Mouse (Mus musculus): ENCODE results near the gene Dnah1.

Gene Dnah1

GRCm38 (mm10) chr14:31326770-31327169 is 3.1 kb upstream of the Dnah1 start:
- Histone ChIP-seq H3K4me3 (replicated peaks; ENCODE audit: low read length) (no peak overlapping the region), H3K36me3 (ENCODE audit: insufficient read depth, low read length) (no peaks in the 10 kb centered on the region), H3K9me3 (ENCODE audit: low read length) (no peaks in the 10 kb centered on the region), H3K27me3 (ENCODE audit: insufficient read depth, low read length) (peaks cover 20% of the 10 kb centered on the region; the same call in 1 of the 2 replicates), H3K4me1 (replicated peaks; ENCODE audit: low read depth, low read length) (peaks cover 24% of the 10 kb centered on the region)
- TF ChIP-seq POU5F1 (IDR thresholded peaks at IDR 0.05; ENCODE audit: borderline replicate concordance, low read length) (no peak), CTCF (conservative IDR thresholded peaks at IDR 0.05; ENCODE audit: low read length) (no peak), NANOG (IDR thresholded peaks at IDR 0.05; ENCODE audit: borderline replicate concordance, low read length) (no peak)

GRCm38 (mm10) chr14:31325551-31325950 is 1.9 kb upstream of the Dnah1 start:
- peaks cover 24% of the 10 kb centered on the region for H3K4me1 ChIP-seq (replicated peaks; ENCODE audit: low read depth, low read length)
- no peak for TF ChIP-seq POU5F1 (IDR thresholded peaks at IDR 0.05; ENCODE audit: borderline replicate concordance, low read length)
- TF ChIP-seq NANOG (IDR thresholded peaks at IDR 0.05; ENCODE audit: borderline replicate concordance, low read length) = no peak
- TF ChIP-seq CTCF (conservative IDR thresholded peaks at IDR 0.05; ENCODE audit: low read length) = no peak
- no peak overlapping the region for H3K4me3 ChIP-seq (replicated peaks; ENCODE audit: low read length)
- H3K36me3 ChIP-seq (ENCODE audit: insufficient read depth, low read length) = no peaks in the 10 kb centered on the region
- no peaks in the 10 kb centered on the region for H3K9me3 ChIP-seq (ENCODE audit: low read length)
- peaks cover 19% of the 10 kb centered on the region; the same call in 1 of the 2 replicates for H3K27me3 ChIP-seq (ENCODE audit: insufficient read depth, low read length)

- H3K4me3 ChIP-seq (replicated peaks; ENCODE audit: low read length) = 0 out of 2 replicates have a peak overlapping the region, but pooled peaks have one; percentile 58
- no peak for TF ChIP-seq NANOG (IDR thresholded peaks at IDR 0.05; ENCODE audit: borderline replicate concordance, low read length)
- TF ChIP-seq CTCF (conservative IDR thresholded peaks at IDR 0.05; ENCODE audit: low read length) = peak; percentile 67
- no peak for TF ChIP-seq POU5F1 (IDR thresholded peaks at IDR 0.05; ENCODE audit: borderline replicate concordance, low read length)
- H3K4me1 ChIP-seq (replicated peaks; ENCODE audit: low read depth, low read length) = peaks cover 24% of the 10 kb centered on the region
- no peaks in the 10 kb centered on the region for H3K36me3 ChIP-seq (ENCODE audit: insufficient read depth, low read length)
- H3K27me3 ChIP-seq (ENCODE audit: insufficient read depth, low read length) = peaks cover 25% of the 10 kb centered on the region; the same call in 1 of the 2 replicates
- no peaks in the 10 kb centered on the region for H3K9me3 ChIP-seq (ENCODE audit: low read length)
These were observed 1.2 kb upstream of the Dnah1 start for GRCm38 (mm10) chr14:31324851-31325250.

DNA sequence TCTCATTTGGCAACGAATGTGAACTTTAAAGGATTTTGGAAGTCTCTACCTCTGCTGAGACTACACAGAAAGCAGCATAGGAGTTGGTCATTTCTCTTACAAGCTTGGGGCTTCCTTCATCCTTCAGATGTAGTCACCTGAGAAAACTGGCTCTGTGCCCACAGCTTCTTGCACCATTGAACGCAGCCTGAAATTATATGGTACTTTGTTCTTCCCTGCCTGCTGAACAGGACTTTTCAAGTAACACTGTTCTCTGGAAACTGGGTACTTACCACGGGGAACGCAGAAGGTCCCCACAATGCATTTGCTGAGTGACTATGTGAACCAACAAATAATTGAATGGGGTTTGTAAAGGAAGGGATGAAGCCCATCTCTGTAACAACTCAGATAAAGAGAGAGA is 507 bp downstream of the Dnah1 start:
- TF ChIP-seq POU5F1 (IDR thresholded peaks at IDR 0.05; ENCODE audit: borderline replicate concordance, low read length) (no peak), NANOG (IDR thresholded peaks at IDR 0.05; ENCODE audit: borderline replicate concordance, low read length) (no peak), CTCF (conservative IDR thresholded peaks at IDR 0.05; ENCODE audit: low read length) (no peak)
- H3K4me1 ChIP-seq (replicated peaks; ENCODE audit: low read depth, low read length) = peaks cover 24% of the 10 kb centered on the region
- H3K36me3 ChIP-seq (ENCODE audit: insufficient read depth, low read length) = no peaks in the 10 kb centered on the region

DNA sequence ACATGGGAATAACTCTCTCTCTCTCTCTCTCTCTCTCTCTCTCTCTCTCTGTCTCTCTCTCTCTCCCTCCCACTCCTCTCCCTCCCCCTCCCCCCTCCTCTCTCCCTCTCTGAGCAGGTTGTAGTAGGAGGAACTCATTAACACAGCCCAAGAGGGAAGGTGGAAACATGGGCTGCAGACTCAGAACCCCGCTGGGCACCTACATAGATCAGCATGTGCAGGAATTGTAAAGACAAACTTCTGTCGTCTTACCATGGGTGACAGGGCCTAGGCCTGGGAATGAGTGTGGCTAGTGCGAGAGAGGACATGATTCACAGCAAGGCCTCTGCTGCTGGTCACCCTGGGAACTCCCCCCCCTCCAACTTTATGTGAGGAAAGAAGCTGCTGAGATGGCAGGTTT is 1.5 kb downstream of the Dnah1 start:
- Histone ChIP-seq H3K4me1 (replicated peaks; ENCODE audit: low read depth, low read length) (peaks cover 22% of the 10 kb centered on the region), H3K4me3 (replicated peaks; ENCODE audit: low read length) (no peak overlapping the region), H3K27me3 (ENCODE audit: insufficient read depth, low read length) (peaks cover 25% of the 10 kb centered on the region; the same call in 1 of the 2 replicates), H3K9me3 (ENCODE audit: low read length) (no peaks in the 10 kb centered on the region), H3K36me3 (ENCODE audit: insufficient read depth, low read length) (no peaks in the 10 kb centered on the region)
- no peak for TF ChIP-seq POU5F1 (IDR thresholded peaks at IDR 0.05; ENCODE audit: borderline replicate concordance, low read length)
- TF ChIP-seq NANOG (IDR thresholded peaks at IDR 0.05; ENCODE audit: borderline replicate concordance, low read length) = no peak

More for the DNA sequence above, 507 bp downstream of the Dnah1 start:
- peak overlapping the region; percentile 58; the same call in 1 of the 2 replicates for H3K4me3 ChIP-seq (replicated peaks; ENCODE audit: low read length)
- no peaks in the 10 kb centered on the region for H3K9me3 ChIP-seq (ENCODE audit: low read length)
- peaks cover 25% of the 10 kb centered on the region; the same call in 1 of the 2 replicates for H3K27me3 ChIP-seq (ENCODE audit: insufficient read depth, low read length)

DNA sequence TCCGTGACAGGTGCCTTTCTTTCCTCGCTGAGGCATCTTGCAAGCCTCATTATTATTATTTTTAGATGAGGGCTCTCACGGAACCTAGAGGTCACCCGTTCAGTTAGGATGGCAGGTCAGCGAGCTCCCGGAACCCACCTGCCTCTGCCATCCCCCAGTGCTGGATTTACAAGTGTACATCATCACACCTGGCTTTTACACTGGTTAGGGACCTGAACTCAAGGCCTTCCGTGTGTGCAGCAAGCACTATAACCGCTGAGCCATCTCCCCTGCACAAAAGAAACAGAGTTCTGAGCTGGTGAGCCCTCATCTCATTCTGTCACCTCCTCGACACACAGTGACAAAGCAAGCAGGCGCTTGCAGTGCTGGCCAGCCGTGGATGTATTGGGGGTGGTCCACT is 2.5 kb downstream of the Dnah1 start:
- Histone ChIP-seq H3K27me3 (ENCODE audit: insufficient read depth, low read length) (peaks cover 25% of the 10 kb centered on the region; the same call in 1 of the 2 replicates), H3K4me1 (replicated peaks; ENCODE audit: low read depth, low read length) (peaks cover 20% of the 10 kb centered on the region), H3K4me3 (replicated peaks; ENCODE audit: low read length) (no peak overlapping the region), H3K9me3 (ENCODE audit: low read length) (no peaks in the 10 kb centered on the region), H3K36me3 (ENCODE audit: insufficient read depth, low read length) (no peaks in the 10 kb centered on the region)
- TF ChIP-seq CTCF (conservative IDR thresholded peaks at IDR 0.05; ENCODE audit: low read length) (no peak), NANOG (IDR thresholded peaks at IDR 0.05; ENCODE audit: borderline replicate concordance, low read length) (no peak), POU5F1 (IDR thresholded peaks at IDR 0.05; ENCODE audit: borderline replicate concordance, low read length) (no peak)

DNA sequence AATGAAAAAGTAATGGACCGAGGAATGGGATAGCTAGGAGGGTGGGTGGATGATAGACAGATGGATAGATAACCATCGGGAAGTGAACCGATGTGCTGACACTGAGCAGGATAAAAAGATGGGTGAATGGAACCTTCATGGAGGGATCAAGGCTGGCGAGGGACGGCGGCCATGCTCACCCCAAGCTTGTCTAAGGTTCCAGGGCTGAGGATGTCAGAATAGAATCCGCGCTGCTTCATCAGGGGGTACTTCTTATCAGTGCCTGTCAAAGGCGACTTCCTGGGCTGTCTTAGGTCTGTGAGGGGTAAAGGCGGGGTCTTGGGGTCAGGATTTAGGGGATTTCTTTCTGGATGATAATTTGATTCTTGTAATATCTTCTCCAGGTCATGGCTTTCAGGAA is 4.2 kb downstream of the Dnah1 start:
- no peak for TF ChIP-seq CTCF (conservative IDR thresholded peaks at IDR 0.05; ENCODE audit: low read length)
- TF ChIP-seq POU5F1 (IDR thresholded peaks at IDR 0.05; ENCODE audit: borderline replicate concordance, low read length) = no peak
- TF ChIP-seq NANOG (IDR thresholded peaks at IDR 0.05; ENCODE audit: borderline replicate concordance, low read length) = no peak
- H3K9me3 ChIP-seq (ENCODE audit: low read length) = no peaks in the 10 kb centered on the region
- peaks cover 25% of the 10 kb centered on the region; the same call in 1 of the 2 replicates for H3K27me3 ChIP-seq (ENCODE audit: insufficient read depth, low read length)
- H3K36me3 ChIP-seq (ENCODE audit: insufficient read depth, low read length) = no peaks in the 10 kb centered on the region
- no peak overlapping the region for H3K4me3 ChIP-seq (replicated peaks; ENCODE audit: low read length)
- H3K4me1 ChIP-seq (replicated peaks; ENCODE audit: low read depth, low read length) = peaks cover 19% of the 10 kb centered on the region

DNA sequence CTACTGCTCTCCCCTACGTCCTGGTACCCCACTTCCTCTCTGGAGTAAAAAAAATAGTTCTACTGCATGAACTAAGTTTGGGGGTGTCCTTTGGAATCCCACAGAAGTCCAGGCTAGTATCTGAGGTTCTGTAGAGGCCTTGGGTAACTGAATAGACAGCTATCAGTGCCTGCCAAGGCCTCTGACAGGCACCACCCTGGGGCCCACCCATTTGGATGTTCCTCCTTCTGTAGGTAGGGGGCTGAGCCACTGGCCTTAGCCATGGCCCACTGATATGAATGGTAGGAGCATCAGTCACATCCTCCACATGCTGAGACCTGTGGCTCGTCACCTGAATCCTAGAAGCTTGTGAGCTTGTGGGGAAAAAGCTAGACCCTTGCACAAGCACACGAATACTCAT is 5.9 kb downstream of the Dnah1 start:
- H3K4me1 ChIP-seq (replicated peaks; ENCODE audit: low read depth, low read length) = peaks cover 5% of the 10 kb centered on the region; the same call in 1 of the 2 replicates
- peaks cover 12% of the 10 kb centered on the region; the same call in 1 of the 2 replicates for H3K27me3 ChIP-seq (ENCODE audit: insufficient read depth, low read length)
- H3K4me3 ChIP-seq (replicated peaks; ENCODE audit: low read length) = no peak overlapping the region
- no peaks in the 10 kb centered on the region for H3K9me3 ChIP-seq (ENCODE audit: low read length)
- TF ChIP-seq CTCF (conservative IDR thresholded peaks at IDR 0.05; ENCODE audit: low read length) (no peak), NANOG (IDR thresholded peaks at IDR 0.05; ENCODE audit: borderline replicate concordance, low read length) (no peak), POU5F1 (IDR thresholded peaks at IDR 0.05; ENCODE audit: borderline replicate concordance, low read length) (no peak)
- no peaks in the 10 kb centered on the region for H3K36me3 ChIP-seq (ENCODE audit: insufficient read depth, low read length)

DNA sequence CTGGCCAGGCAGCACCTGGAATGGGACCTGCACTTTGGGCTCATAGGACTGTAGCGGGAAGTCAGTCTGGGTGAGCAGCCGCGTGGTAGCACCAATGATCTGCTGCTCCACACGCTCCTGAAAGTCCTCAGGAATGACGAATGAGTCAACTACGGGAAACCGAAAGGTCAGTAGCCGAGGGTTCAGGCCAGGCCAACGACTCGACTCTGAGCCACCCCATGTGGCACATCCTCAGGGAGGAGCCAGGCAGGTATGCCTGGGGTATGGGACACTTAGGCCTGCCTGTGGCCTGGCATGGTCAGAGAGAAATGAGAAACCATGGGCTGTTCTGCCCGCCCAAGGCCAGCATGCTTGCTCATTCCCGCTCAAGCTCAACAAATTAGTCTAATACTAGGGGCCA is 7.1 kb downstream of the Dnah1 start:
- Histone ChIP-seq H3K9me3 (ENCODE audit: low read length) (no peaks in the 10 kb centered on the region), H3K4me1 (replicated peaks; ENCODE audit: low read depth, low read length) (peaks cover 5% of the 10 kb centered on the region; the same call in 1 of the 2 replicates), H3K4me3 (replicated peaks; ENCODE audit: low read length) (no peak overlapping the region; the same call in 1 of the 2 replicates), H3K27me3 (ENCODE audit: insufficient read depth, low read length) (peaks cover 7% of the 10 kb centered on the region; the same call in 1 of the 2 replicates), H3K36me3 (ENCODE audit: insufficient read depth, low read length) (no peaks in the 10 kb centered on the region)
- TF ChIP-seq POU5F1 (IDR thresholded peaks at IDR 0.05; ENCODE audit: borderline replicate concordance, low read length) = no peak
- TF ChIP-seq NANOG (IDR thresholded peaks at IDR 0.05; ENCODE audit: borderline replicate concordance, low read length) = no peak
- no peak for TF ChIP-seq CTCF (conservative IDR thresholded peaks at IDR 0.05; ENCODE audit: low read length)

All from E14TG2a.4 (cell line).